Mouse (Mus musculus): ENCODE results near the gene Tenm2.

Tenm2 gene

GRCm38 (mm10) chr11:36214589-36214988 is 1021.2 kb downstream of the Tenm2 start:
- no peak for DNase-seq (ENCODE audit: low read depth)

DNA sequence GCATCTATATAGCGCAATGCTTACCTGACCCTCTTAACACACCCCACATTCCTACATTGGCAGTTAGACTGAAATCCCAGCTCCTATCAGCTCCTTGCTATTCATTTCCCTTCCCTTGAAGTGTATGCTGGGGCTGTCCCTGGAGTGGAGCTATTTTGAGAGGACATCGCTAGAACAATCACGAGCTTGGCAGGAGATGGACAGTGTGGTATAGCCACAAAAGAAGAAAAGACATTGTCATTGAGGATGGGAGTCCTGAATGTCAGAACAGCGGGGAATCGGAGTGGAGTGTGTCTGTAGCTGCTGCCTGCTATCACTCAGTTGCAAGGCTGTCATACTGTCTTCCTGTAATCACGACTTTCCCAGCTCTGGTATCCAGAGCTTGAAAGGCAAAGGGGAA is 1031.4 kb downstream of the Tenm2 start:
- no peak for DNase-seq (ENCODE audit: low read depth)

- DNase-seq (ENCODE audit: low read depth) = no peak
Observed at GRCm38 (mm10) chr11:36203896-36204295, 1031.9 kb downstream of the Tenm2 start.

GRCm38 (mm10) chr11:36194348-36194747 is 1041.4 kb downstream of the Tenm2 start:
- DNase-seq (ENCODE audit: low read depth) = no peak

DNA sequence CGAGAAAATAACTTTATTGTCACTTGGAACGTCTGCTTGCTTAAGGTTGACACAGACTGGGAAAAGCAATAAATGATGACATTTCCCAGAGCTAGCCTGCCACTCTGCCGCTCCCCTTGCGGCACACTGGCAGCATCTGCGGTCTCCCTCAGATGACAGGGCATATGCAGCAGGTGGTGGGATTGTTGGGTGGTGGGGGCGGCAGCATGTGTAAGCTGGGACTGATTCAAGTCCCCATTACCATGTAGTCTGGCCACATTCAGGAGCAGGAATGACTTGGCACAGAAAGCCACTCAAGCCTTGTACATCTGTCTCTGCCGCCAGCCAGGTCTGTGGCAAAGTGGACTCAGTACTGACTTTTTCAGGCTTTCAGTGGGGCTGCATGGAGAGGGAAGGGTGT is 1059.7 kb downstream of the Tenm2 start:
- no peak for DNase-seq (ENCODE audit: low read depth)

DNA sequence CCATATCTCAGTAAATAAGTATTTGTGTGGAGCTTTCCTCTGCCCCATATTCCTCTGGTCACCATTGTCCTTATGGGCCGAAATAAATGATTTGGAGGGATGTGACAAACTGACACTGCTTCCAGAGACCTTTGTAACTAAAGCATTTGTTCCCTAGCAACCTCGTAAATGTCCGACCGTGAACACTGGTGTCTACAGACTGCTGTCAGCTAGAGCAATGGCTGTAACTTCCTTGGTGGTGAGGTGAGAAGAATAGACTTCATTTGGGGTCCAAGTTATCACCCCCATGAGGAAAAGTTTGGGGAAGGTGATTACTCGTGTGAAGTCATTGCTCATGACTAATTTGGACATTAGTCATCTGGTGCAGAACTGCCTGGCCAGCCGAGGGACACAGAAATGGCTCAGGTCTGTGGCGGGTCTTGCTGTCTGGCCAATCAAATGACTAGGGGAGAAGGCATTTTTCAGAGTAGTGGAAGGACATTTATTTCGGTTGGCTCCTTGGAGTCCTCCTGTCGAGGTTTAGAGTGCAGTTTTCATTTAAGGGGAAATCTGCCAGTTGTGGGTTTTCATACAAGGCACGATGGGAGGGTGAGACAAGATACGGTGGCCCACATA is 1062.6 kb downstream of the Tenm2 start:
- peak; percentile 0 for DNase-seq (ENCODE audit: low read depth)

GRCm38 (mm10) chr11:36172520-36172919 is 1063.2 kb downstream of the Tenm2 start:
- DNase-seq (ENCODE audit: low read depth) = no peak

DNA sequence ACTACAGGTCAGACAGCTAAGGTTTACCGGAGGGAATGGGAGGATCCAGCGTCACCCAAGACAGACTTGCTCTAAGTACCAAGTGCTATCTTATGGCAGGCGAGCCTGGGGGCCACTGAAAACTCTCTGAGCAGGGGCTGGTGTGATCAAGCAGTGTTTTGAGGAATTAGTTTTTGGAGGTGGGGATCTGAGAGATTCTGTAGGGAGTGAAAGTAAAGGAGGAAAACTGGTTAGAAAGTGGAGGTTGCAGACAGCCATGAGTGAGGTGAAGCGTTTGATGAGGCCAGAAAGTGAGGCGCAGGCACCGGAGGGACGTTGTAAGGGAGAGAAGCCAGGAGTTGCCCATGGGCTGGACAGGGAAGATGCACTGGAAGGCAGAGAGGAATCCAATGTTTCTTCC is 1063.8 kb downstream of the Tenm2 start:
- no peak for DNase-seq (ENCODE audit: low read depth)

GRCm38 (mm10) chr11:36171221-36171620 is 1064.5 kb downstream of the Tenm2 start:
- no peak for DNase-seq (ENCODE audit: low read depth)

- no peak for DNase-seq (ENCODE audit: low read depth)
Observed at GRCm38 (mm10) chr11:36169738-36170137, 1066.0 kb downstream of the Tenm2 start.

- no peak for DNase-seq (ENCODE audit: low read depth)
Observed at GRCm38 (mm10) chr11:36168921-36169537, 1066.7 kb downstream of the Tenm2 start.

GRCm38 (mm10) chr11:36167766-36168318 is 1067.9 kb downstream of the Tenm2 start:
- DNase-seq (ENCODE audit: low read depth) = no peak

- no peak for DNase-seq (ENCODE audit: low read depth)
Observed at GRCm38 (mm10) chr11:36163580-36163979, 1072.2 kb downstream of the Tenm2 start.

DNA sequence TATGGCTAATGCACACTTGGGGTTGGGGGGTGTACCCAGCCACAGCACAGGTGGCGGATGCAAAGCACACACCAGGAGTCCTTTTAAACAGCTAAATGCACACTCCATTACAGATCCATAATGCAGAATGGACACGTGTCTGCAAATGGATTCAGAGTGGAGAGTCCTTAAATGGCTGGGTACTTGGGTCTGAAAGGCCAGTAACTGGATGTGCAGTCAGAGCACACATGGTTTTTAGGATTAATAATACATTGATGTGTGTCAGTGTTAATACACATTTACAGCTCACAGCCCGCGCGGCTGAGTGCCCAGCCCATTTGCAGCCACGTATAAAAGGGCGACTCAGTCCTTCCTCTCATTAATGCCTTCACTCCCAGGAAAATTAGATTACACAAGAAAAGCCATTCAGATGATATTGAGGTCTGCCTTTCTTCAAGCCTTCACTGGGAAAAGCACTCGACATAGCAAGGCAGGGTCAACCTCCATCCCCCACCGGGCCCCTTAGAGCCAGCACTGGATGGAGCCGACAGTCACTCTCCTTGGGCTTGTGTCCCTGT is 1073.9 kb downstream of the Tenm2 start:
- no peak for DNase-seq (ENCODE audit: low read depth)

DNA sequence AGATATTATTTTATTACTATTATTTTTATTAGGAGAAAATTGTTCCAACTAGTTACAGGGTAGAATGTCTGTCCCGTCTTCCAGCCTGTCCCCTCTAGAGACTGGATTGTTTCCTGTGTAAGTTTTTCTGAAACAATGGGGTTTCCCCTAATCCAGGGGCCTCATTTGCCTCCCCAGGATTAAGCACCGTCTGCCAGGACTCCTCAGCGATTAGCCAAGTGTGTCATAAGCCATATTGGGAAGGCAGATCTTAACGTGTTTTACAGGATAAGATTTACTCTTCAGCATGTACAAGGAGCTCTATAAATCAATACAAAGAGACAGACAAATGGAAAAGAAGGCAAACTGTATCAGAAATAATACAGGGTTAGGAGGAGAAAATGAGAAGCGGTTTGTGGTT is 1082.3 kb downstream of the Tenm2 start:
- DNase-seq (ENCODE audit: low read depth) = no peak

DNA sequence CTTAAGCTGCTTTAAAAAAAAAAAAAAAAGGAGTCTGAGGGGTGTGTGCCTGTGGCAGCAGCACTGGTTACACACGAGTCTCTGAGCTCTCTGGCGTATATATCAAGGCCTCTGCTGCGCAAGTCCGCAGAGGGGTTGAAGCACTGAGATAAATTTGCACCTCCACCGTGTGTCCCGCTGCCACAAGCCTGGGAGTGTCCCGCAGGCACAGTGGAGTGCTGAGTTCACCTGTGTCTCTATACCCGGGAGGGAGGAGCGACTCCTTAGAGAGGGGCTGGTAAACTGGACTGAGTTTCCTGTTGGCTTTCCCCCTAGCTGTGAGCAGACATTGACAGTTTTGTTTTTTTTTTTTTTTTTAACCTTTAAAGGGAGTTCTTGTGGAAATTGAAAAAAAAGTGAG is 1082.8 kb downstream of the Tenm2 start:
- DNase-seq (ENCODE audit: low read depth) = no peak

DNA sequence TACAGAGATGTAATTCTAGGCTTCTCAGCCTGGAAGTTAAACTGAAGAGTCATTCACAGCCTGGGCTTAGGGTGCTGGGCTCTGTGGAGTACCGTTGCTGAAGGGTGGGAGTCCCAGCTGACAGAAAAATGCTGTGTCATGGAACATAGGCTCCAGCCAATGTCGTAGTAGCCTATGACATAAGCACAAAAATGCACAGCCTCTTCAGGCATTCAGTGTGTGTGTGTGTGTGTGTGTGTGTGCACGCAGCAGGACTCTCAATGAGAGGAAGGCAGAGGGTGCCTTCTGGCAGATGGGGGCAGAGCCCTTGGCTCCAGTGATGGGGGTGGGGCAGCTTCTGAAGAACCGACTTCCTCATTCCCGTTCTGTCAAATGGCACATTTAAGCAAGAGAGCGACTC is 1083.5 kb downstream of the Tenm2 start:
- no peak for DNase-seq (ENCODE audit: low read depth)

DNA sequence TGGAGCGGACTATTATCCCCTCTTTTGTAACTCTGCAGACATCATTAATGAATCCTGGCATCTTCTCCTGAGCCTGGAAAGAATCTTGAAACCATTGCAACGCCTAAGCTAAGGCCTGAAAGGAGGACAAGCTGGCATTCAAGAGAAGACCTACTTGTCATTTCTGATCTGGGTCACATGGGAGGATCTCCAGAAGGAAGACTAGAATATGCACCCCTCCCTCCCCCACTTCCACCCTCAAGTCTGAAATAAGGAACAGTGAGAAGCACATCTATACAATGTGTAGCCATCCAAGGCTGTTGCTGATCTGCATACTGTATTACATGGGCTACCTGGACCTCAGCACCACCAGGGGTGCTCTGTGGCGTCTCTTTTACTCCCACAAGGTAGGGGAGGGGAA is 1086.7 kb downstream of the Tenm2 start:
- no peak for DNase-seq (ENCODE audit: low read depth)

DNA sequence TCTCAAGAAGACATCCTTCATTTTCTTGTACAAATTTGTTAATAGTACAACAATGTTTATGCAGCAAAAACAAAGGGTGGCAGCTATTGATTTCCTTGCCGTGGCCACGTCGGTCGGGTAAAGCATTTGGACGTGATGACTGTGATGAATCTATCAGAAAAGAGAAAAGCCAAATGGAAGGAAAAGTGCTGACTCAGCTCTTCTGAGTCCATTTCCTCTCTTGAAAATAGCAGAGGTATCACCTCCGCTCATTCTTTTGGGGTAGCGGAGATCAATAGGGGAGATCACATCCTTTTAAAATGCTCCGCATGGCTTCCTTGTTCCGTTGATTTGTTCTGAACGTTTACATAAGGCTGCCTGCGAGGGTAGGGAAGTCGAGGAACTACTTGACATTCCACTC is 1090.7 kb downstream of the Tenm2 start:
- no peak for DNase-seq (ENCODE audit: low read depth)

DNA sequence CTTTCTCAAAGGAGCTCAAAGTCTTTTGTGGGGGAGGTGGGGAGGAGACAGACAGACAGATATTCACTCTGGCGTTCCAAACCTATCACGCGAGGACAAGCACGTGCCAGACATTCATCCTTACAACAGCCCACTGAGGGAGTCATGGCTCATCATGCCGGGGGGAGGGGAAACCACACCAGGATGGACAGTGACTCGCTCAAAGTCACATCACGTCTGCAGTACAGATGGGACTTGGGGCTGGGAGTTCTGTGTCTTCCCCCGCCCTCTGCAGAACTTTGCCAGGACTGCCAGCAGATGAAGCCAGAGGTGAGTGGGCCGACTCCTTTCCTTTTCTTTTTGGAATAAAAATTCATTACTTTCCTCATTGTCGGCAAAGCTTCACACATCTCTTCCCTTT is 1095.4 kb downstream of the Tenm2 start:
- no peak for DNase-seq (ENCODE audit: low read depth)

- no peak for DNase-seq (ENCODE audit: low read depth)
Observed at GRCm38 (mm10) chr11:36139521-36139920, 1096.2 kb downstream of the Tenm2 start.

DNA sequence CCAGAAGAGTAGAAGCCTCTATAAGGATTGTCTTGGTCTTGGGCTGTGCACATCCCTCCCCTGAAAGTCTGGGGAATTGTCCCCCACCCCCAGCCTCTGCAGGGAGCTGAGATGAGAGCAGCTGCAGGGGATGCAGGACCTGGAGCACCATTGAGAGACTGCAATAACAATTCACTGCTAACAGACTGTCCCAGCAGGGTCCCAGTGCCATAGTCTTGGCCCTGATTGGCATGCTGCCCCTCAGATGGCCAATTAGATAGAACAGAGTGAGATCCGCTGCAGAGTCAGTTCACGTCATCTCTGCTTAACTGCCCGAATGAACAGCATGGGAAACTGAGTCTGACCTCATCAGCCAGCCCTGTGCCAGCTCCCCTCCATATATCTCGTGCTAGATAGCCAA is 1097.9 kb downstream of the Tenm2 start:
- no peak for DNase-seq (ENCODE audit: low read depth)

- no peak for DNase-seq (ENCODE audit: low read depth)
Observed at GRCm38 (mm10) chr11:36137276-36137675, 1098.5 kb downstream of the Tenm2 start.

GRCm38 (mm10) chr11:36134645-36135044 is 1101.1 kb downstream of the Tenm2 start:
- no peak for DNase-seq (ENCODE audit: low read depth)

Data from naive thymus-derived CD4-positive, alpha-beta T cell, adult 2 months (primary cell).